Mouse (Mus musculus): ENCODE results near the gene Eya2.
A peak's percentile ranks its signal among the peaks of the same experiment; 100 is the strongest.
"Not testable (repeated sequence)": the region's sequence is repeated elsewhere in the genome, so short reads cannot be mapped to it uniquely, and the experiment has no call there.

Eya2 gene

DNA sequence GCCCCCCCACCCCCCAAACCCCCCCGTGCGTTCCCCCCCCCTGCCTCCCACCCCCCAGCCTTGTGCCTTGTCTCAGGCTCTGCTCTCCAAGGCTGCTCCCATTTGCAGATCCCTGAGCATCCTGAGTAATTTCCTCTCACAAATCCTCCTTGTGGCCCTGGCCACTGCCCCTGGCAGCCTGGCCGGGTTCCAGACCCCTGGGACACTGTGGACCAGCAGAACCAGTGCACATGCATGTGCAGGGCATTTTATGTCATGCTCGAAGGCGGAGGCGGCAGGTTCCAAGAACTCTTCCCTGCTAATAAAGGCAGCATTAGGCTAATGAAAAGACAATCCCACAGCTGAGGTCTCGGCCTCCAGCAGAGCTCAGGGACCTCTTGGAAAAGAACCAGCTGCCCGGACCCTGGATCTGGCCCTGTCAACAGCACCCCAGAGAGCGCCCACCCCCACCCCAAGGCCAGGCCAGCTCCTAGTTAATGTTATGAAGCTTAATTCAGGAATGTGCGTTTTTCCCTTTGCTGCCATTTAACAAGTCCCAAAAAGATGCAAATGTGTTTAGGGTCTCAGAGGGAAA is 174.6 kb downstream of the Eya2 start:
- DNase-seq (ENCODE audit: low spot score): no peak

DNA sequence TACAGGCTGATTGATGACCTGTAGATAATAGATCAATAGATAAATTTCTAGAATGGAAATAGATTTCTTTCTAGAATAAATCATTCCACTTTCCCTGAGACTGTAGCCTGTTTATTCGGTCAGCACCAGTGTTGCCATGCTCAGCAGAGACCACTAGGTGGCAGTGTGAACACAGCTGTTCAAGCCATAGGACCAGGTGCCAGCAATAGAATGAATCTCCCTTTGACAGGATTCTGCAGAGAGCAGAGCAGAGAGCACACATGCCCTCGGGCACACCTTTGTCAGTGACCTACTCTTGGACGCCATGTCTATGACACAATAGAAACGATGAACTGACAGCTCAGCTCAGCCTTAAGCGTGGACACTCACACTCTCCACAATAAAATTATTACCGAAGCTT is 184.1 kb downstream of the Eya2 start:
- DNase-seq (ENCODE audit: low spot score): peak; percentile 70

GRCm38 (mm10) chr2:165782324-165782723 is 187.5 kb downstream of the Eya2 start:
- peak; percentile 69 for DNase-seq (ENCODE audit: low spot score)

DNA sequence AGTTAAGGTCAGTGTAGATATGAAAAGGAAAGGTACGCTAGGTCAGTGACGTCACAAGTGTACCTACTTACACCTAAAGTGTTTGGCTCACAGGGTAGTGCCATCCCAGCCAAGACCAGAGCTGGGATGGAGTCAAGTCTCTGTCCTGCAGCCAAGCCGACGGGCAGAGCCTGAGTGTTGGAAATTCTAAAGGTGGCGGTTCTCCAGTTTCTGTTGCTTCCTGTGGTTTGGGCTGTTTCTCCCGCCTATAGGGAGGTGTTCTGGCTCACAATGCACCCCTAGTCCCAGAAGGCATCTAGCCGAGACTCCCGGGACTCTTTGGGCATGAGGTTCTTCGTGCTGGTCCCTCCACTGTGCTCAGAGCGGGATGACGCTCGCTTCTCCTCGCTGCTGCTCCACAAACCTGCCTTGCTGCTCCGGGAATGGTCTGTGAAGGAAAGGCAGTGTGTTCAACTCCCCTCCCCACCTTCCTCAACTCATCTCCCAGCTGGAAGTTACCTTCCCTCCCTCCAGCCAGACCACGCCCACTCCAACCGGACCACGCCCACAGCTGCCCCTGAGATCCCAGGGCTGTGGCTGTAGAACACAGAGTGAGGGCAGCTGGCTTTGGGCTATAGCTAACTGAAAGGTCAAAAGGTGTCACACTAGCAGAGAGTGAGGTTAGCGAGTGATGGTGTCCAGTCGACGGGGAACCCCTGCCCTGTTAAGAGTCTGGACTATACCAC is 190.6 kb downstream of the Eya2 start:
- DNase-seq (ENCODE audit: low spot score): no peak

DNA sequence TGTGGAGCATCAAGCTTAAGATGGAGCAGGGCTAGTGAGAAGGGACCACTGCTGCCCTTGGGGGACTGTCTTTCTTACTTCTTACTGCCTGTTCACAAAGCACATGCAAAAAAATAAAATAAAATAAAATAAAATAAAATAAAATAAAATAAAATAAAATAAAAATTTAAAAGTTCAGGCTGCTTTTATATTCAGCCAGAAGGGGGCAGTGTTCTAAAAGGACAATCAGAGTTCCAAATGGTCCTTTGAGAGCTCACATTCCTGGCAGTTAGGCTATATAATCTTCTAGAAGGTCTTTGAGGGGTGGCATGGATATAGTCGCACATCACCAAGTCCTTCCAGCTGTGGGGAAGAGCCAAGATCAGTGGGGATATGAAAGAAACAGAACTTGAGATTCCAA is 191.6 kb downstream of the Eya2 start:
- DNase-seq (ENCODE audit: low spot score): no peak

DNA sequence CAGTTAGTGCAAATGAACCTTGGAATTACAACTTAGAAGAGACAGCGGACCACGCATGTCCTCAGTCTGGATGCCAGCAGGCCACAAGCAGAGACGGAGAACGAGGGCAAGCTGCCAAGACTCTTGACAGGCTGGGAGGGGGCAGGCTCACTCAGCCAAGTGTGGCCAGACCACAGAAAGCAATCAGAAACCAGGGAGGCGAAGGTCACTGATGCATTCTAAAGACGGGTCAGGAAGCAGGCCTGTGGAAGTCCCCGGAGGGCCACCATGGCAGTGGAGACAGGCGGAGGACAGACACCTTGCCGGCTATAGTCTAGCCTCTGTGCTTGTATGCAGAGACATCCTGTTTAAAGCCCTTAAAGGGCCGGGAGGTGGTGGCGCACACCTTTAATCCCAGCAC is 193.2 kb downstream of the Eya2 start:
- DNase-seq (ENCODE audit: low spot score): peak; percentile 71

DNA sequence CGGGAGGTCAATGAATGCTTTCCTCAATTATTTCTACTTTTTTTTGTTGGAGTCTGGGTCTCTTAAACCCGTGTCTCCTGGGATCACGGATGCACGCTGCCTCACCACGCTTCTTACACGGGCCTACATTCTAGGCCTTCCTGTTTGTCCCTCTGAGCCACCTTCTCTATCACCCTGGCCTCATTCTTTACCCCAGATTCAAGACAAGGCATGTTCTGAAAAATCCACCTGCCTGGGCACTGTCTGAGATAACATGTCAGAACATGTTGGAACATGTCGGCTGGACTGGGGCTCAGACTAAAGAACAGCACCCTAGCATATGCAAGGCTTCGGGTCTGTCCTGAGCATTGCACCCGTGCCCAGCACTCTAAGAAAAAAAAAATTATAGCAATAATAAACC is 194.0 kb downstream of the Eya2 start:
- DNase-seq (ENCODE audit: low spot score): no peak

DNA sequence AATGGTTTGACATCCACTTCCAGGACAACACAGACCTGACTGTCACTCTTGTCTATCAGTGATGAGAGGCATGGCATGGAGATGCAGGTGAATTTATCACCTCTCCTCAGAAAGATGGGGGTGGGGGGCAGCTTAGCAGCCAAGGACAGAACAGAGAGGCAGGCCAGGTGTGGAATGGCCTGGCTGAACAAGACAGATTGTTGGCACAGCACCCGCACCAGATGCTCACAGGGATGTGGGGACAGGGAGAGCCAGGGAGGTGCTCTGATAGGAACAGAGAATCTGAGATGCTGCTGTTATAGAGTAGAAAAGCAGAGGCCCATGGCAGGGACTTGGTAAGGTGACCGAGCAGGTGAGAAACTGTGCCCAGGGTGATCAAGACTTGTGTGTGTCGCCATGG is 194.8 kb downstream of the Eya2 start:
- no peak for DNase-seq (ENCODE audit: low spot score)

- DNase-seq (ENCODE audit: low spot score): no peak
These were observed 196.2 kb downstream of the Eya2 start for GRCm38 (mm10) chr2:165791026-165791425.

DNA sequence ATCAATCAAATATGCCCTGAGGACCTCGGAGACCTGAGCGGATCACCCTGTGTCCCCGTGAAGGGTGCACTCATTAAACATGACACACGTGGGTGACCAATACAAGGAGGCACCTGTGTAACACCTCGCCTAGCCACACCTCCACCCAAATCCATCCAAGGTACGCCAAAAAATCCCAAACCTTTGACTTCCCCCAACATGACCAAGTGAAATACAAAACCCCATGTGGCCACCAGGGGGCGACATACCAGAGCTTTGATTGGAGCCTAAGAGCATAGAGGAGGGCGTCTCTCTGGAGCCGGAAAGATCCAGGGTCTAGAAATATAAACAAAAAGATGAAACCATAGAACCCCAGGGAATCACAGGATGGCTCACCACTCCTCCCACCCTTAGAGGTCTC is 196.8 kb downstream of the Eya2 start:
- DNase-seq (ENCODE audit: low spot score): peak; percentile 38

DNA sequence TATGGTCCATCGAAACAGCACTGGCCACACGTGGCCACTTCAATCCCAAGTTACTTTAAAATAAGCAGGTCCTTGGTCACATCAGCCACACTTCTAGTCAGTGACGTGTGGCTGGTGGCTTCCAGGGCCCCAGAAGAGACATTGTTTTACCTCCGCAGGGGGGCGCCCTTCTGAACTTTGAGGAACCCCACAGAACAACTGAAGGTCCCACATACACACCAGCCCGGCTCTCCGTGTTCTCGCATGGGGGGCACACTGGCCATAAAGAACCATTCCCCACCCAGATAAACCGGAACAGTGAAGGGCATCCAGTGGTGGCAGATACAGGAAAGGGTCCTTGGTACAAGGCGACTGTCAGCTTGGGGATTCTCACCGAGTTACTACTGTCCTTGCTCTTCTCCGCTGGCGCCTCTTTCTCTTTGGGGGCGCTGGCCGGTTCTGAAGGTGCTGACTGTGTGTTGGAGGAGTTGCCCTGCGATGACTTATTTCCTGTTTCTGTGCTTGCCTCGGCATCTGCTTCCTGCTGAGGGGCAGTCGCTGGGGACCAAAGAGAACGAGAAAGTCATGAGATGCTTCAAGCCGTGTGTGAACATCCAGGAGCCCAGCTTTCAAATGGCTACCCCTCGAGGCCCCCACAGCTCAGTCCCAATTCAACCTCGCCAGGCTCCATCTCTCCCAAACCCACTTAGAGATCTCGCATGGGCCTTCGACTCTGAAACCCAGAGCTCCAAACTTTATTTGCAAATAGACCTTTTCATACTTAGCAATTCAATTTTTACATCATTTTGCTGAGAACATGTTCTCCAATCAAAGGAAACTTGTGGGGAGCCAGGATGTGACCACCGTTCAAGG is 197.8 kb downstream of the Eya2 start:
- no peak for DNase-seq (ENCODE audit: low spot score)

DNA sequence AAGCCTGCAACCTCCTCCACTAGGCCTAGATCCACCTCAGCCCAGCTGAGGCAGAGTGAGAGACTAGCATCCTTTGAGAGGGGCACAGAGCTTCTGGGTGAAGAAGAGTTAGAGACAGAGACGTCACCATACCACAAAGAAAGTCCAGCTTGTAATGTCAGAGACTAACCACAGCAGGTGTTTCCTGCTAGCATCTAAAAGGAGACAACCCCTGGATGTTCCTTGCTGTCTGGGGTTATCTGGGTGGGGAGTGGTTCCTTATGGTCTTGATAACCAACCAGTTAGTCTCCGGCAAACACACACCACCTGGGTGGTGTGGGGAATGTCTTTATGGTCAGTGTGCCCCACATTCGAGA is 198.4 kb downstream of the Eya2 start:
- no peak for DNase-seq (ENCODE audit: low spot score)

DNA sequence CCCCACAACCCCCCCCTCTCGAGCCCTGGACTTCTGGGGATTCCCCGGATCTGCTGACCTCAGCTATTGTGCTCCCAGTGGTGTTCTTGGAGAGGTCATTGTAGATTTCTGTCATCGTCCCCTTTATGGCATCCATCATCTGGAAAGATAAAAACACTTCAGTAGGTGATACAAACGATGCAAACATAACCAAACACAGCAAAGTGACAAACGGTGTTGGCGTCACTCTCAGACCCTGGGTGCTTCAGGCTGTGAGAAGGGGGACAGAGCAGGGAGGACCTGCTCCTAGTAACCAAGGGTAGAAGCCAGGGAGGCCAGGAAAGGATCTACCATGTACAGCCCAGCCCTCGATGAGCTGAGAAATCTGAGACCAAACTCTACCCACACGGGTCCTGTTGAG is 203.0 kb downstream of the Eya2 start:
- DNase-seq (ENCODE audit: low spot score): no peak

DNA sequence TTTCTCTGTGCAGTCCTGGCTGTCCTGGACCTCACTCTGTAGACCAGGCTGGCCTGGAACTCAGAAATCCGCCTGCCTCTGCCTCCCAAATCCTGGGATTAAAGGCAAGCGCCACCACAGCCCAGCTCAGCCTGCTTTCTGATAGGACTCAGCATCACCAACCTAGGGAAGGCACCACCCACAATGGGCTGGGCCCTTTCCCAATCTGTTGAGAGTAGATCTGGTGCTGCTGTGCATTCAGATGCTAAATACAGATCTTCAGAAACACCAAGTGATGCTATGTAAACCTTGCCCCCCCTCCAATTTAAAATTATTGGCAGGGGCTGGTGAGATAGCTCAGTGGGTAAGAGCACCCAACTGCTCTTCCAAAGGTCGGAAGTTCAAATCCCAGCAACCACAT is 205.3 kb downstream of the Eya2 start:
- not testable (repeated sequence) for DNase-seq (ENCODE audit: low spot score)

DNA sequence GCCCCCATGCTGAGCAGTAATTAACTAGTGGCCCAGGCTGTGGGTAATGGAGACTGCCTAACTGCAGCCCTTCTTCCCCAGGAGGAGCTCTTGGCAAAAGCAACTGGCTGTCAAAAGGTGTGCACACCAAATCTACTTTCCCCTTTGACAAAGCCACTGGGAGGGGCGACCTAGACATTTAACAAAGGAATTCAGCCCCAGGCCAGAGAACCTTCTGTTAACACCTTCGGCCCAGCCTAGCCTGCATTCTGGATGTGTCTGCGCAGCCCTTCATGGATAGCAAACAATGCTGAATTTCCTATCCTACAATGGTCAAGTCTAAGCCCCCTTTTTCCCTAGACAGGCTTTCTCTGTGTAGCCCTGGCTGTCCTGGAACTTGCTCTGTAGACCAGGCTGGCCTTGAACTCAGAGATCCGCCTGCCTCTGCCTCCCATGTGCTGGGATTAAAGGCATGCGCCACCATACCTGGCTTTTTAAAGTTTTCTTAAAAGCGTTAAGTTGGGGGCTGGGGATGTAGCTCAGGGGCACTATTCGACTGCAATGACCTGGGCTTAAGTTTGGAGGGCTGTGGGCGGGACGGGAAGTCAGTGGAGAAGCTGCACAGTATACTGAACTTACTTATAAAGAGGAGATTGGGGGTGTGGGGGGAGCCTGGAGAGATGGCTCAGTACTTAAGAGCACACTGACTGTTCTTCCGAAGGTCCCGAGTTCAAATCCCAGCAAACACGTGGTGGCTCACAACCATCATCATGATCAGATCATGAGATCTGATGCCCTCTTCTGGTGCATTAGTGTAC is 213.5 kb downstream of the Eya2 start:
- DNase-seq (ENCODE audit: low spot score): no peak

DNA sequence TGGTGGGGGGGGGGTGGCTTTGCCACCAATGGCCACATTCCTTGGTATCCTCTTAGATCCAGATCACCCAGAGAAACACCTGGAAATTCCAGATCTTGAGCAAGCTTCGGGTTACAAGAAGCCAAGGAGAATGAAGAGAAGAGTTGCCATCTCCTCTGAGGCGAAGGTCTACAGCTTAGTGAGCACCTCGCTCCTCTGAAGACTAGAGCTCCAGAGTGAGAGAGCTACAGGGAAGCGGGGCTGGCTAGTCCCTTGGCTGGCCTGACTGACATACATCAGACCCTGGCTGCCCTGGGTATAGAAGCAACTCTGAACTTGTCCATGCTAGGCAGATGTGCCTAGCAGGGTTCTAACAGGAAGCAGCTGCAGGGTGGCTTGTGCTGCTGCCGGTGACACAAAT is 214.3 kb downstream of the Eya2 start:
- DNase-seq (ENCODE audit: low spot score): no peak

GRCm38 (mm10) chr2:165809901-165810477 is 215.2 kb downstream of the Eya2 start:
- no peak for DNase-seq (ENCODE audit: low spot score)

DNA sequence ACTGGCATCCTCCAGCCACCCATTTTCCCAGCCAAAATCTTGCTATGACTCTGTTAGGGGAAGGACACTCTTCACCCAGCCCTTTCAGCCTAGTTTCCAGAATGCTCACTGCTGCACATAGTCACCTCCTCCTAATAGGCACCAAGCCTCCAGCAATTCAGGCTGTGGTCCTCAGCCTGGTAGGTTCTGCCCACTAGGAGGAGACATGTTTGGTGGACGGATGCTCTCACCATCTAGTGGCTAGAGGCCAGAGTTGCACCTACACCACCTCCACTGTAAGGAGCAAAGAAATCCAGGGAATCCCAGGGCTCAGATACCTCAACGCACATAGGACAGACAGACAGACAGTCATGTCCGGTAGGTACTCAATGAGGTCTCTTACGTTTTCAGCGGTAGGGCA is 216.7 kb downstream of the Eya2 start:
- peak; percentile 58 for DNase-seq (ENCODE audit: low spot score)

DNA sequence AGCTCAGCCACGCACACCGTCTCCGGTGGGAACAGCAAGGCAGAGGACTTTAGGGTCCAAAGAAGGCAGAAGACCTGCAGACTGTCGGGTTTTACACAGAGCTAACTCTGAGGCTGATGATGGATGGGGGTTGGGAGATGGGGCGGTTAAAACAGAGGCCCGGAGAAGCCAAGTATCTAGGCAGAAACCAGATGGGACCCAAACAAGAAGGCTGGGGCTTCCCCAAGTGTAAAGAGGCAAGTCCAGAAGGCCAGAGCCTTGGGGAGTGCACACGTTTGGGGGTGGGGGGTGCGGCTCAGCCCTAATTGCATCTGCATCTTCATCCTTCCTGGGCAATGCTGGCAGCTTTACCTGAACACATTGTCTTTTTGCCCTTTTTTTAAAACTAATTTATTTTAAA is 218.1 kb downstream of the Eya2 start:
- no peak for DNase-seq (ENCODE audit: low spot score)

DNA sequence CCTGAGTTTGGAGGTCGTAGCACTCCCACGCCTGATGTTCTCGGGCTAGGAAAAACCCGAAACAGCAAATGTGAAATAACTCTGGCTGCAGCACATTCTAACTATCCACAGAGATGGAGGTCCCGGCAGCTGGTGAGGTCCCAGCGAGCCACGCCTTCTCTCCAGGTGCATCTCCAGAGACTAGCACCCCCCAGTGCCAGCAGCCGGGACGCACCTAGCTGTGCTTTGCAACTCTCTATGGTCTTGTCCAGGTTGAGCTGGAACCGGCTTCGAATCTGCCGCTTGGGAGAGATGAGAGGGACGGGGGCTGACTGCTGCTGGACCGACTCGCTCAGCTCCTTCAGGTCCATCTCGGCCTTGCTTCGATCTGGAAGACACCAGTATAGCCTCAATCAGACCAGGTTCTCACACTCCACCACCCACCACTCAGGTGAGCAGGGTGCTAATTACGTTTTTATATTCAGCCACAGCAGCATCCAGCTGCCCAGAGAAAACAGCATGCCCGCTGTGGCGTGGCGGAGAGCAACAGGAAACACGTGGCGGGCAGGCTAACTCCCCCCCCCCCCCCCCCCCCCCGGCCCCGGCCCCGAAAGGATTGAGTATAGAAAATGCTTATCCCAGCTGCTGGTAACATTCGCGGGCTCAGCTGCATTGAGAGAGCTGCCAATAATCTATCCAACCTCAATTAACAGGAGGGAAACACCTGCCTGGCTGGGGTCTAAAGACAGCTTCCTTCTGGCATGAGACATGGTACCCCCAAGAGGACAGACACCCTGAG is 220.5 kb downstream of the Eya2 start:
- DNase-seq (ENCODE audit: low spot score): no peak

DNA sequence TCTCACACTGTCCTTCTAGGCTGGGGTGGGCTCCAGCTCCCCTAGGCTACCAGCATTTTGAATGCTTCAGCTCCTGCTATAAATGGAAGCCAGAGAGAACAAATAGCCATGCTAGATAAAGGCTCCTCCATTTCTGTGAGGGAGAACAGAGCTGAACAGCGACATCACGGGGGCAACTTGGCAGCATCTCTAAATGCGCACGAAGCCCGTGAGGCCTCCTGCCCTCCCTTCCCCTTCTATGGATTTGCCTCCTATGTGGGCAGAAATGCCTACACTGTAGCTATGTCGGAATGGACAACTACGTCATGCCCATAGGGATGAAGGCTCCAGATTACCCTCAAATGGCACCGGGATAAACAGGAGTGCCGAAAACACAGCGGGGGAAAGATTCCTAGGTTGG is 222.6 kb downstream of the Eya2 start:
- no peak for DNase-seq (ENCODE audit: low spot score)
